Mouse (Mus musculus): ENCODE measurements around the gene Zfp955a. TPM values are rescaled to one million over a fixed set of nuclear protein-coding genes. Genes with fewer than 3 reads are reported as not detected.

The Zfp955a gene
- total RNA-seq (2023) = 1 to 10 TPM; 2.4 to 2.9 TPM

GRCm38 (mm10) chr17:33254530-33255318 lies at the start of gene Zfp955a:
Gene Zfp955a (minus strand): TSS chr17:33255145.

GRCm38 (mm10) chr17:33289039-33289875 lies 34.3 kb upstream of the Zfp955a start, which contains the start of gene Zfp955b:
Gene Zfp955b (plus strand): TSS chr17:33289544.

GRCm38 (mm10) chr17:33264376-33264775 lies 9.4 kb upstream of the Zfp955a start, which contains the start of gene Olfr63:
Gene Olfr63 (plus strand): TSS chr17:33264676.

GRCm38 (mm10) chr17:33221590-33221989 lies 33.4 kb downstream of the Zfp955a start, which contains the start of gene Olfr1564:
Gene Olfr1564 (minus strand): TSS chr17:33221690.

GRCm38 (mm10) chr17:33191002-33191401 lies 63.9 kb downstream of the Zfp955a start, which contains the start of gene Olfr239:
Gene Olfr239 (plus strand): TSS chr17:33191302.

Other genes starting within 250 kb of the Zfp955a start
- gene Zfp763, start 221.7 kb downstream of the Zfp955a start, total RNA-seq (2023) = 1 to 10 TPM; 1.0 to 2.4 TPM
- not detected for gene 4921501E09Rik, start 187.1 kb downstream of the Zfp955a start, total RNA-seq (2023)
- gene Zfp563, start 165.8 kb downstream of the Zfp955a start, total RNA-seq (2023) = 1 to 10 TPM; 1.8 to 2.7 TPM
- gene Morc2b, start 115.5 kb downstream of the Zfp955a start, total RNA-seq (2023) = not detected
- gene Olfr55, start 86.7 kb downstream of the Zfp955a start, total RNA-seq (2023) = not detected
- gene Olfr239, start 63.8 kb downstream of the Zfp955a start, total RNA-seq (2023) = not detected
- not detected for gene Olfr1564, start 33.5 kb downstream of the Zfp955a start, total RNA-seq (2023)
- gene Olfr63, start 9.5 kb upstream of the Zfp955a start, total RNA-seq (2023) = under 1 TPM in 1 of 2 experiments, not detected in 1; 0.11 TPM
- gene Zfp955b, start 34.4 kb upstream of the Zfp955a start, total RNA-seq (2023) = 1 to 10 TPM; 2.5 to 2.6 TPM
- gene Zfp81, start 103.7 kb upstream of the Zfp955a start, total RNA-seq (2023) = 1 to 10 TPM; 4.1 to 6.0 TPM
- 1 to 10 TPM; 6.0 to 8.0 TPM for gene Zfp101, start 139.5 kb upstream of the Zfp955a start, total RNA-seq (2023)
- gene Actl9, start 177.8 kb upstream of the Zfp955a start, total RNA-seq (2023) = not detected

Measured in neutrophil, adult 83 days (primary cell).